Mouse (Mus musculus) forebrain, postnatal 0 days (tissue): Measurements from ENCODE around the gene Lysmd3. TPM values are rescaled to one million over a fixed set of nuclear protein-coding genes. Genes with fewer than 3 reads are reported as not detected.
A peak's percentile ranks its signal among the peaks of the same experiment; 100 is the strongest.
"Not testable (repeated sequence)": the region's sequence is repeated elsewhere in the genome, so short reads cannot be mapped to it uniquely, and the experiment has no call there.

ENCODE experiments used
- ATAC-seq: fragments of 200-750 bp; cut with Nextera tagmentation; 2 replicates; pipeline ENCODE4 v1.8.0; 2017; ENCODE audit warnings: mild to moderate bottlenecking, moderate library complexity
- DNase-seq: peaks from one replicate; pipeline ENCODE4 v3.0.0-alpha.2; 2015
- H3K27ac ChIP-seq: fragments of 300-500 bp; sonication (generic); 2 replicates; pipeline ENCODE4 v1.5.1; 2014; ENCODE audit warnings: low read depth, mild to moderate bottlenecking, antibody characterized with exemption, low read length, moderate library complexity, mixed read lengths
- H3K27me3 ChIP-seq: fragments of 300-500 bp; sonication (generic); 2 replicates; pipeline ENCODE4 v1.6.1; 2014; ENCODE audit warnings: mild to moderate bottlenecking, low read length, mixed read lengths; ENCODE audit not compliant: insufficient read depth
- H3K36me3 ChIP-seq: fragments of 300-500 bp; sonication (generic); 2 replicates; pipeline ENCODE4 v1.6.1; 2014; ENCODE audit warnings: mild to moderate bottlenecking, moderate library complexity; ENCODE audit not compliant: insufficient read depth
- H3K4me1 ChIP-seq: fragments of 300-500 bp; sonication (generic); 2 replicates; pipeline ENCODE4 v1.6.1; 2014; ENCODE audit warnings: antibody characterized with exemption; ENCODE audit not compliant: insufficient read depth
- H3K4me2 ChIP-seq: fragments of 300-500 bp; sonication (generic); 2 replicates; pipeline ENCODE4 v1.6.1; 2014; ENCODE audit warnings: low read depth, mild to moderate bottlenecking, moderate library complexity
- H3K4me3 ChIP-seq: fragments of 300-500 bp; sonication (generic); 2 replicates; pipeline ENCODE4 v1.5.1; 2014; ENCODE audit warnings: low read depth, low read length, mixed read lengths
- H3K9ac ChIP-seq: fragments of 300-500 bp; sonication (generic); 2 replicates; pipeline ENCODE4 v1.6.1; 2014; ENCODE audit warnings: mild to moderate bottlenecking
- H3K9me3 ChIP-seq: fragments of 300-500 bp; sonication (generic); 2 replicates; pipeline ENCODE4 v1.6.1; 2016; ENCODE audit warnings: low read length
- CTCF ChIP-seq: sonication (generic); IDR thresholded peaks from 2 replicates; pipeline ENCODE4 v1.5.1; 2016; ENCODE audit warnings: antibody characterized with exemption, control low read depth, low read depth
- whole genome bisulfite sequencing: fragments of 180-500 bp; shearing (Covaris S2); extraction: QIAGEN DNeasy Blood & Tissue Kit; methylation state at CpG from one replicate; pipeline ENCODE4 v1.1.7; 2014; 5-methylcytosine and 5-hydroxymethylcytosine counted together
- polyA plus RNA-seq: library from polyadenylated mRNA; unstranded; fragments of >200 nt; fragmentation: Nextera tagmentation; extraction: Ambion mirVana; gene quantifications from 2 replicates; pipeline ENCODE4 v1.2.1, GENCODE M21; 2015
- total RNA-seq: library from RNA; depleted of rRNA; stranded (reverse); fragments of >200 nt; gene quantifications from 2 replicates; pipeline ENCODE4 v1.2.3, GENCODE M21; 2014; rRNA removed

The Lysmd3 gene
- total RNA-seq (24.3 and 24.7 TPM in 2 replicates), polyA plus RNA-seq (13.3 and 16.2 TPM in 2 replicates)

- peak within 1 kb of the TSS; percentile 61 for H3K4me3 ChIP-seq
- 0 out of 2 replicates have a peak, but pooled peaks have one; percentile 14 for TF ChIP-seq CTCF
- ATAC-seq (peak; percentile 99), DNase-seq (peak; percentile 96)
- H3K4me1 ChIP-seq: peaks cover 13% of the 10 kb centered on the region; the same call in 1 of the 2 replicates
- no peaks in the 10 kb centered on the region for H3K9me3 ChIP-seq
- H3K27ac ChIP-seq: peak within 1 kb of the TSS; percentile 75
- under 1% methylated on average over 72 of the region's 73 CpGs for WGBS
- no peaks in the 10 kb centered on the region for H3K36me3 ChIP-seq
- no peaks in the 10 kb centered on the region for H3K27me3 ChIP-seq
- peak within 1 kb of the TSS; percentile 74 for H3K9ac ChIP-seq
- H3K4me2 ChIP-seq: peak within 1 kb of the TSS; percentile 65
Measured at GRCm38 (mm10) chr13:81657351-81658052, at the start of gene Lysmd3. Lysmd3 (plus strand) TSS chr13:81657663.

GRCm38 (mm10) chr13:81610349-81610748 is 47.1 kb upstream of the Lysmd3 start:
- WGBS: 89% methylated on average over 4 of the region's 4 CpGs
- ATAC-seq: no peak
- H3K9me3 ChIP-seq: no peaks in the 10 kb centered on the region
- no peak for DNase-seq
- no peak overlapping the region for H3K4me3 ChIP-seq
- no peak overlapping the region for H3K27ac ChIP-seq
- H3K4me2 ChIP-seq: no peak overlapping the region
- H3K9ac ChIP-seq: no peak overlapping the region
- H3K36me3 ChIP-seq: no peaks in the 10 kb centered on the region
- TF ChIP-seq CTCF: peak; percentile 33
- H3K27me3 ChIP-seq: no peaks in the 10 kb centered on the region
- H3K4me1 ChIP-seq: no peaks in the 10 kb centered on the region

GRCm38 (mm10) chr13:81627861-81628260 is 29.6 kb upstream of the Lysmd3 start:
- not testable (repeated sequence) for H3K4me2 ChIP-seq, H3K4me3 ChIP-seq, H3K9ac ChIP-seq, H3K27ac ChIP-seq, DNase-seq, H3K9me3 ChIP-seq, H3K4me1 ChIP-seq, ATAC-seq, H3K36me3 ChIP-seq, H3K27me3 ChIP-seq
- WGBS: 35% methylated on average over 1 of the region's 1 CpGs

GRCm38 (mm10) chr13:81628631-81629190 is 28.8 kb upstream of the Lysmd3 start:
- DNase-seq: no peak
- Histone ChIP-seq H3K4me1 (0 out of 2 replicates have a peak, but pooled peaks cover 2% of the 10 kb centered on the region), H3K27me3 (no peaks in the 10 kb centered on the region)

GRCm38 (mm10) chr13:81629395-81629794 is 28.1 kb upstream of the Lysmd3 start:
- Histone ChIP-seq H3K27ac (no peak overlapping the region), H3K4me1 (0 out of 2 replicates have a peak, but pooled peaks cover 2% of the 10 kb centered on the region), H3K4me3 (no peak overlapping the region), H3K27me3 (no peaks in the 10 kb centered on the region), H3K9ac (no peak overlapping the region), H3K9me3 (no peaks in the 10 kb centered on the region), H3K36me3 (no peaks in the 10 kb centered on the region), H3K4me2 (no peak overlapping the region)
- ATAC-seq (0 out of 2 replicates have a peak, but pooled peaks have one; percentile 1), DNase-seq (no peak)
- no peak for TF ChIP-seq CTCF
- WGBS: 24% methylated on average over 3 of the region's 3 CpGs

More at GRCm38 (mm10) chr13:81628631-81629190, 28.8 kb upstream of the Lysmd3 start:
- Histone ChIP-seq H3K9ac (no peak overlapping the region), H3K27ac (no peak overlapping the region), H3K9me3 (no peaks in the 10 kb centered on the region), H3K4me2 (no peak overlapping the region), H3K36me3 (no peaks in the 10 kb centered on the region), H3K4me3 (no peak overlapping the region)
- WGBS: 12% methylated on average over 2 of the region's 2 CpGs
- no peak for ATAC-seq
- no peak for TF ChIP-seq CTCF

GRCm38 (mm10) chr13:81630566-81630965 is 26.9 kb upstream of the Lysmd3 start:
- Histone ChIP-seq H3K36me3 (no peaks in the 10 kb centered on the region), H3K9ac (no peak overlapping the region), H3K9me3 (no peaks in the 10 kb centered on the region), H3K4me1 (0 out of 2 replicates have a peak, but pooled peaks cover 2% of the 10 kb centered on the region), H3K27ac (no peak overlapping the region), H3K4me2 (no peak overlapping the region), H3K4me3 (no peak overlapping the region), H3K27me3 (no peaks in the 10 kb centered on the region)
- DNase-seq: no peak
- no peak for TF ChIP-seq CTCF
- WGBS: 14% methylated on average over 5 of the region's 5 CpGs
- no peak for ATAC-seq
